Mouse (Mus musculus) naive thymus-derived CD4-positive, alpha-beta T cell, adult 5 months (primary cell): ENCODE data around the gene Ackr4. TPM values are rescaled to one million over a fixed set of nuclear protein-coding genes. Genes with fewer than 3 reads are reported as not detected.

ENCODE experiments used
- polyA plus RNA-seq: library from polyadenylated mRNA; unstranded; fragments of 100-300 nt; shearing (Covaris generic); gene quantifications from one replicate; pipeline ENCODE4 v1.2.1, GENCODE M21; 2017

Gene Ackr4
- 0.20 TPM for polyA plus RNA-seq

DNA sequence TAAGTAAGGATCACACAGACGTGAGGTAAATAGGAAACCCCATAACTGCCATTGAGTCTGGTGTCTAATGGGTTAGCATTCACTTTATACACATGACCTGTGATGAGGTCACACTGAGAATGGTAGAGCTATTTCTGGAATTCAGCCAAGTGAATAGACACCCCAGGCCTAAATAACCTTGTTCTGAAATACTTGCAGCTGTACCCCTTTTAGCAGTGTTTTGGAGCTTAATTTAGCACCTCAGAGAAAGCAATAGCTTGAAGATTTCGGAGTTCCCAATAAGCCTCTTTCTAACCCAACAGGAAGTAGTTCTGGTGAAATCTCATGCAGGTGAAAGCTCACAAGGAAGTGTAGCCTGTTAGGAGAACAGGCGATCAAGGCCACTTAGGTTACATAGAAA lies at the start of gene Ackr4:
TSS of gene Ackr4 (minus strand) at position 101 of the 400 bp plus-strand sequence.

DNA sequence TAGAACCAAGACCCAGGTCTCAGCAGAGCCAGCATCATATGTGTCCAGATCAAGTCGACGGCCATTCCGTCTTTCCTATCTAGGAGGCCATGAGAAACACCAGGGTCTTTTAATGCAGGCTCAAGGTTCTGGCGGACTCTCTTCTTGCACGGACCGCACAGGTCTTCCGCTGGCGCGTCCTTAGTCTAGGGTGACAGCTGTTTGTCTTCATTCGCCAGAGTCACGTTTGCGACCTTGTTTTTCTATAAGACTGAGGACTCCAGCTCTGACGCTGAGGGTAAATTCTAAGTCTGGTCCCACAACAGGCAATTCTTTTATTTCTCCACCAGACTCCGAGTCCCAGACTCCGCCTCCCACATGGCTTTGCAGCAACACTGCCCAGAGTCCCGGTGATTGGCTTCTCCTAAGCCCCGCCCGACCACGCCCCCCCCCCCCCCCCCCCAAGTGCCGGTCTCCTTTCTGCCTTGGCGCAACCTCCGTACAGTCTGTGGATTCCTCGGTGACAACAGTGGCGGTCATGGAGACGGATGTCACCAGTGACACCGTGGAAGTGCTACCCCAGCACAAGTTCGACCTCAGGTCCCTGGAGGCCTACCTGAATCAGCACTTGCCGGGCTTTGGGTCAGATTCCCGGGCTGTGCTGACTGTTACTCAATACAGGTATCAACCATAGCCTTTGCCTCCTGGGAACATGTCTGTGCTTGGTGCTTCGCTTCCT lies 63.3 kb downstream of the Ackr4 start, which contains the start of gene Acad11:
TSS of gene Acad11 (plus strand) at position 134 of the 718 bp plus-strand sequence.

DNA sequence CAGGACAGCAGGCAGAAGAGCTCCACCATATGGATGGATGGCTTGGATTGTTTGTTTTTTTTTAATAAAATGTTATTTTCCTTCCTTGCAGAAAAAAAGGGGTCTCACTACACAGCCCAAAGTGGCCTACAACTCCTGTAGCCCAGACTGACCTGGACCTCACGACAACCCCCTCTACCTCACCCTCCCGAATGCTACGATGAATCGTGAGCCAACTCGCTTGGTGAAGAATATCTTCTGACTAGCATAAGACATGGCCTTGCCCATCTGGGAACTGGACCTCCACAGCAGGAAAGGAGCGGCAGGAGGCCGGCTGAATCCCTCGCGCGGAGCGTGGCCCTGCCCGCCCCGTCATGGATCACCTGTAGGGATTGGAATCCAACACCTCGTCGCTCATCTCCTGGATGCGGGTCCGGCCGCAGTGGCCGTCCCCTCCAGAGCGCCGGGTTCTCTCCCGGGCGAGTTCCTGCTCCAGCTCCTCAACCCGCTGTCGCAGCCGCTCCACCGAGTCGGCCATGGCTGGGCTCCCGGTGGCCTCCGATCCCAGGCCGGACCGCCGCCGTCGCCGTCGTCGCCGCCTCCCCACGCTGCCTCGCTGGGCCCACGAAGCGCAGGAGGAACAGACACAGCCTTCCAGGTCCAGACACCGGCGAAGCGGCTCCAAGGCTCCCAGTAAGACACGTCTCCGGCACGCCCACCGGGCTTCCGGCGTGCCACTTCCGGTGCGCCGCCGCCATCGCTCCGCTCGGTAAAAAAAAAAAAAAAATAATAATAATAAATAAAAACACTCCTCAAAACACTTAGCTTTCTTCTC lies 64.1 kb downstream of the Ackr4 start, which contains the start of gene Uba5:
TSS of gene Uba5 (minus strand) at position 705 of the 814 bp plus-strand sequence.

DNA sequence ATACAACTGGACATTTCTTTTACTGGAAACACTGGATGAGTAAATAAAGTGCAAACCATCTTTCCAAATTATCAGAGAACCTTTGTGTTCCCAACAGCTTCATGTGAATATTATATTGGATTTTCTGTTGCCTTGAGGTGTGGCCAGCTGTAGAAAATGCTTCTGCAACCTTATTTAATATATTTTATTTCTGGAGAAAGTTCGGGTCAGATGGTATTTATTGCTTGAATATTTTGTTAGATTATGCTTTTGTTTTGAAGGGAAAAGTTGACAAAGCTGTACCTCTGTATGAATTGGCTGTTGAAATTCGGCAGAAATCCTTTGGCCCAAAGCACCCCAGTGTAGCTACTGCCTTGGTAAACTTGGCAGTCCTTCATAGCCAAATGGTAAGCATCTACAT lies 86.4 kb downstream of the Ackr4 start, which contains the start of gene Gm28305:
TSS of gene Gm28305 (plus strand) at position 301 of the 400 bp plus-strand sequence.

Other genes with a start within 250 kb of the Ackr4 start
- 2.4 TPM for gene Nphp3, start 124.4 kb downstream of the Ackr4 start, polyA plus RNA-seq
- gene Gm28305, start 86.3 kb downstream of the Ackr4 start, polyA plus RNA-seq, result not detected
- 27.8 TPM for gene Uba5, start 63.8 kb downstream of the Ackr4 start, polyA plus RNA-seq
- gene Acad11, start 63.6 kb downstream of the Ackr4 start, polyA plus RNA-seq, result 9.9 TPM
- gene Dnajc13, start 136.0 kb upstream of the Ackr4 start, polyA plus RNA-seq, result 51.4 TPM
- gene Acpp, start 210.8 kb upstream of the Ackr4 start, polyA plus RNA-seq, result 13.6 TPM